ENCODE assay signal across 25 mouse cellular contexts in genomic region chr13:96677071-96677470, GRCm38 (mm10). TPM values are rescaled to one million over a fixed set of nuclear protein-coding genes. Genes with fewer than 3 reads are reported as not detected.
A peak's percentile ranks its signal among the peaks of the same experiment; 100 is the strongest.
DNase-seq lines count a peak whose midpoint lies in the region; ATAC-seq and TF ChIP-seq lines count a peak whose summit lies in the region.
"Had no signal": no experiment of that assay in that cellular context is flagged by ENCODE, and none has a peak within 500 bp of the region (broad histone marks: within the 10 kb centered on the region; RNA-seq: fewer than 3 reads in every experiment).

No protein-coding gene starts in this region.

- H3K9me3 ChIP-seq in stomach, postnatal 0 days (ENCODE audit: control insufficient read depth, low read length), result no peaks in the 10 kb centered on the region
- H3K9me3 ChIP-seq: hindbrain, embryonic 12.5 days; lung, embryonic 15.5 days; midbrain, embryonic 15.5 days; neural tube, embryonic 12.5 days had no signal

- H3K27ac ChIP-seq in stomach, postnatal 0 days (replicated peaks), result no peak overlapping the region
- H3K27ac ChIP-seq: hindbrain, embryonic 12.5 days; hindbrain, postnatal 0 days; lung, embryonic 15.5 days; midbrain, embryonic 15.5 days; neural tube, embryonic 12.5 days had no signal

- H3K4me2 ChIP-seq in stomach, postnatal 0 days (replicated peaks; ENCODE audit: low read depth), result no peak overlapping the region
- H3K4me2 ChIP-seq: heart, embryonic 11.5 days; hindbrain, embryonic 12.5 days; liver, embryonic 11.5 days; lung, embryonic 15.5 days; midbrain, embryonic 15.5 days; neural tube, embryonic 12.5 days had no signal

- H3K4me1 ChIP-seq in stomach, postnatal 0 days (replicated peaks; ENCODE audit: control insufficient read depth, insufficient read depth), result no peaks in the 10 kb centered on the region
- H3K4me1 ChIP-seq: hindbrain, embryonic 12.5 days; lung, embryonic 15.5 days; midbrain, embryonic 15.5 days; neural tube, embryonic 12.5 days had no signal

- no peaks in the 10 kb centered on the region for H3K36me3 ChIP-seq in stomach, postnatal 0 days (ENCODE audit: control insufficient read depth, insufficient read depth, low read length)
- H3K36me3 ChIP-seq: hindbrain, embryonic 12.5 days; lung, embryonic 15.5 days; midbrain, embryonic 15.5 days; neural tube, embryonic 12.5 days had no signal

- H3K27me3 ChIP-seq in stomach, postnatal 0 days (ENCODE audit: control insufficient read depth, insufficient read depth, low read length), result no peaks in the 10 kb centered on the region
- H3K27me3 ChIP-seq: CH12.LX; hindbrain, embryonic 12.5 days; lung, embryonic 15.5 days; midbrain, embryonic 15.5 days; neural tube, embryonic 12.5 days had no signal

- H3K4me3 ChIP-seq in stomach, postnatal 0 days (ENCODE audit: low read depth, low read length), result no peak overlapping the region
- H3K4me3 ChIP-seq: erythroblast, embryonic 14.5 days; hindbrain, embryonic 12.5 days; lung, embryonic 15.5 days; midbrain, embryonic 15.5 days; myocyte; neural tube, embryonic 12.5 days had no signal

- WGBS in stomach, postnatal 0 days, result 61% methylated on average over 1 of the region's 1 CpGs

- no peak overlapping the region for H3K9ac ChIP-seq in stomach, postnatal 0 days (ENCODE audit: low read length)
- H3K9ac ChIP-seq: forebrain, postnatal 0 days; hindbrain, embryonic 12.5 days; lung, embryonic 15.5 days; midbrain, embryonic 15.5 days; neural tube, embryonic 12.5 days had no signal

- TF ChIP-seq EP300 in stomach, postnatal 0 days (optimal IDR thresholded peaks at IDR 0.05), result no peak

- no peak for TF ChIP-seq CTCF in stomach, postnatal 0 days (IDR thresholded peaks at IDR 0.05; ENCODE audit: low read depth)

- peak; percentile 51 for DNase-seq in A20 (ENCODE audit: low read depth, low spot score)
- peak; percentile 69 for DNase-seq in induced T-regulatory cell, adult 2 months (ENCODE audit: low read depth)
- DNase-seq in stomach, postnatal 0 days (ENCODE audit: low spot score), result no peak
- no peak for DNase-seq in lung, postnatal 4 days
- DNase-seq in ovary, postnatal 10 days (ENCODE audit: low spot score), result no peak
- DNase-seq in urinary bladder, postnatal 25 days (ENCODE audit: low spot score), result no peak
- DNase-seq: adrenal gland, postnatal 14 days; cerebellum, adult 18-20 months; cerebellum, postnatal 10 days; forebrain, postnatal 0 days; heart, postnatal 36 days; kidney, postnatal 14 days; layer of hippocampus, adult 9-11 months had no signal

- peak; percentile 75 for ATAC-seq in CD4-positive, CD25-positive, alpha-beta regulatory T cell, adult 4 months
- peak; percentile 40; the same call in 1 of the 2 replicates for ATAC-seq in stomach, postnatal 0 days (ENCODE audit: low FRiP score, low TSS enrichment)
- ATAC-seq: forebrain, postnatal 0 days; hindbrain, postnatal 0 days; intestine, postnatal 0 days; midbrain, embryonic 15.5 days had no signal

RNA-seq across cellular contexts. Expression of gene Hmgcr, which starts 6.3 kb away (rescaled TPM):
- polyA plus RNA-seq in CD4-positive, CD25-positive, alpha-beta regulatory T cell, adult 4 months (2017; shearing (Covaris generic)), result 10 to 100 TPM; 55.7 to 79.5 TPM
- 40.9 and 41.9 TPM in 2 replicates for polyA plus RNA-seq in stomach, postnatal 0 days (2015; fragmentation: Nextera tagmentation; extraction: Ambion mirVana)

Comparison
In these comparisons a context has a peak if more than half of its experiments do, and no peak if none do; other contexts are left out.
1. DNase-seq: peak in A20 (single experiment) and induced T-regulatory cell, adult 2 months (single experiment); none in stomach, postnatal 0 days (single experiment), lung, postnatal 4 days (0 of 2), ovary, postnatal 10 days (single experiment) and urinary bladder, postnatal 25 days (single experiment).